Mouse (Mus musculus) stomach, embryonic 14.5 days (tissue): ENCODE results near the gene Fiz1. TPM values are rescaled to one million over a fixed set of nuclear protein-coding genes. Genes with fewer than 3 reads are reported as not detected.
A peak's percentile ranks its signal among the peaks of the same experiment; 100 is the strongest.
"Not testable (repeated sequence)": the region's sequence is repeated elsewhere in the genome, so short reads cannot be mapped to it uniquely, and the experiment has no call there.

ENCODE experiments used
- ATAC-seq: fragments of 200-750 bp; cut with Nextera tagmentation; 2 replicates; pipeline ENCODE4 v1.8.0; 2017; ENCODE audit warnings: low read depth, moderate TSS enrichment; ENCODE audit not compliant: insufficient number of reproducible peaks, insufficient read depth, low FRiP score
- H3K27ac ChIP-seq: fragments of 300-500 bp; sonication (generic); 2 replicates; pipeline ENCODE4 v1.5.1; 2014; ENCODE audit warnings: mild to moderate bottlenecking, low read length, moderate library complexity, mixed read lengths
- H3K27me3 ChIP-seq: fragments of 300-500 bp; sonication (generic); 2 replicates; pipeline ENCODE4 v1.6.1; 2014; ENCODE audit warnings: low read length, control low read depth, mixed read lengths; ENCODE audit not compliant: control insufficient read depth, insufficient read depth
- H3K36me3 ChIP-seq: fragments of 300-500 bp; sonication (generic); 2 replicates; pipeline ENCODE4 v1.6.1; 2014; ENCODE audit warnings: mild to moderate bottlenecking, control low read depth, low read length, moderate library complexity, mixed read lengths; ENCODE audit not compliant: control insufficient read depth, insufficient read depth
- H3K4me1 ChIP-seq: fragments of 300-500 bp; sonication (generic); 2 replicates; pipeline ENCODE4 v1.6.1; 2014; ENCODE audit warnings: low read length, control low read depth, mixed read lengths; ENCODE audit not compliant: control insufficient read depth, insufficient read depth
- H3K4me2 ChIP-seq: fragments of 300-500 bp; sonication (generic); replicated peaks from 2 replicates; pipeline ENCODE4 v1.6.1; 2014; ENCODE audit warnings: low read depth, low read length, control low read depth
- H3K4me3 ChIP-seq: fragments of 300-500 bp; sonication (generic); 2 replicates; pipeline ENCODE4 v1.5.1; 2014; ENCODE audit warnings: low read depth, low read length, control low read depth
- H3K9ac ChIP-seq: fragments of 300-500 bp; sonication (generic); replicated peaks from 2 replicates; pipeline ENCODE4 v1.6.1; 2014; ENCODE audit warnings: low read depth, mild to moderate bottlenecking, control low read depth, low read length, moderate library complexity, mixed read lengths
- H3K9me3 ChIP-seq: fragments of 300-500 bp; sonication (generic); 2 replicates; pipeline ENCODE4 v1.6.1; 2016; ENCODE audit warnings: low read depth, low read length, control low read depth; ENCODE audit not compliant: control insufficient read depth
- WGBS: fragments of 180-500 bp; shearing (Covaris S2); extraction: QIAGEN DNeasy Blood & Tissue Kit; methylation state at CpG from one replicate; pipeline ENCODE4 v1.1.7; 2014; 5-methylcytosine and 5-hydroxymethylcytosine counted together
- polyA plus RNA-seq: library from polyadenylated mRNA; unstranded; fragments of >200 nt; fragmentation: Nextera tagmentation; extraction: Ambion mirVana; gene quantifications from 2 replicates; pipeline ENCODE4 v1.2.1, GENCODE M21; 2014

Fiz1 gene
- polyA plus RNA-seq, 1 experiment from 2014 or later, result 33.0 TPM

- Histone ChIP-seq H3K9ac (no peak overlapping the region), H3K36me3 (peaks cover 14% of the 10 kb centered on the region), H3K4me2 (no peak overlapping the region), H3K9me3 (no peaks in the 10 kb centered on the region), H3K4me3 (no peak overlapping the region), H3K4me1 (peaks cover 14% of the 10 kb centered on the region), H3K27me3 (no peaks in the 10 kb centered on the region), H3K27ac (no peak overlapping the region)
- ATAC-seq, result no peak
- WGBS, result 97% methylated on average over 21 of the region's 21 CpGs
These were observed 3.4 kb upstream of the Fiz1 start for GRCm38 (mm10) chr7:5017931-5018330.

- WGBS, result 95% methylated on average over 16 of the region's 16 CpGs
- H3K4me3 ChIP-seq, result no peak overlapping the region
These were observed 2.9 kb upstream of the Fiz1 start for GRCm38 (mm10) chr7:5017352-5017751.

GRCm38 (mm10) chr7:5016920-5017319, 2.4 kb upstream of the Fiz1 start:
- Histone ChIP-seq H3K36me3 (peaks cover 14% of the 10 kb centered on the region), H3K4me3 (no peak overlapping the region), H3K9ac (no peak overlapping the region), H3K4me2 (no peak overlapping the region), H3K4me1 (peaks cover 14% of the 10 kb centered on the region), H3K27ac (no peak overlapping the region), H3K9me3 (no peaks in the 10 kb centered on the region), H3K27me3 (no peaks in the 10 kb centered on the region)
- WGBS, result 98% methylated on average over 2 of the region's 2 CpGs
- no peak for ATAC-seq

More at GRCm38 (mm10) chr7:5017352-5017751, 2.9 kb upstream of the Fiz1 start:
- no peak overlapping the region for H3K4me2 ChIP-seq
- H3K9ac ChIP-seq, result no peak overlapping the region
- peaks cover 15% of the 10 kb centered on the region for H3K36me3 ChIP-seq
- H3K4me1 ChIP-seq, result peaks cover 14% of the 10 kb centered on the region
- ATAC-seq, result no peak
- no peaks in the 10 kb centered on the region for H3K9me3 ChIP-seq
- H3K27ac ChIP-seq, result no peak overlapping the region
- no peaks in the 10 kb centered on the region for H3K27me3 ChIP-seq

GRCm38 (mm10) chr7:5016057-5016456, 1.6 kb upstream of the Fiz1 start:
- ATAC-seq, result no peak

GRCm38 (mm10) chr7:5015118-5016001, 863 bp upstream of the Fiz1 start, which contains the start of gene Gm44973:
TSS of gene Gm44973 (plus strand) at chr7:5015496.
- peak within 1 kb of the TSS; percentile 49 for H3K4me2 ChIP-seq
- peaks cover 10% of the 10 kb centered on the region for H3K4me1 ChIP-seq
- ATAC-seq, result peak; percentile 73
- no peaks in the 10 kb centered on the region for H3K27me3 ChIP-seq
- peak within 1 kb of the TSS; percentile 67 for H3K9ac ChIP-seq
- H3K9me3 ChIP-seq, result no peaks in the 10 kb centered on the region
- WGBS, result under 1% methylated on average over 52 of the region's 76 CpGs
- peak within 1 kb of the TSS; percentile 99 for H3K27ac ChIP-seq
- peaks cover 26% of the 10 kb centered on the region for H3K36me3 ChIP-seq
- H3K4me3 ChIP-seq, result peak within 1 kb of the TSS; percentile 63

More at GRCm38 (mm10) chr7:5016057-5016456, 1.6 kb upstream of the Fiz1 start:
- WGBS, result 59% methylated on average over 3 of the region's 3 CpGs
- H3K4me2 ChIP-seq, result peak overlapping the region; percentile 49
- H3K4me3 ChIP-seq, result peak overlapping the region; percentile 63
- H3K27ac ChIP-seq, result peak overlapping the region; percentile 99
- H3K36me3 ChIP-seq, result peaks cover 21% of the 10 kb centered on the region
- peak overlapping the region; percentile 53 for H3K9ac ChIP-seq
- peaks cover 10% of the 10 kb centered on the region for H3K4me1 ChIP-seq
- H3K9me3 ChIP-seq, result no peaks in the 10 kb centered on the region
- H3K27me3 ChIP-seq, result no peaks in the 10 kb centered on the region

- Histone ChIP-seq H3K27me3 (no peaks in the 10 kb centered on the region), H3K36me3 (peaks cover 51% of the 10 kb centered on the region), H3K9me3 (no peaks in the 10 kb centered on the region), H3K4me3 (no peak overlapping the region; the same call in 1 of the 2 replicates), H3K4me1 (peaks cover 5% of the 10 kb centered on the region), H3K4me2 (peak overlapping the region; percentile 46; the same call in 1 of the 2 replicates), H3K9ac (no peak overlapping the region), H3K27ac (no peak overlapping the region)
- WGBS, result 85% methylated on average over 27 of the region's 27 CpGs
- ATAC-seq, result no peak
These were observed 1.6 kb downstream of the Fiz1 start for GRCm38 (mm10) chr7:5012681-5013513.

GRCm38 (mm10) chr7:5008229-5008628, 6.3 kb downstream of the Fiz1 start:
- Histone ChIP-seq H3K9ac (no peak overlapping the region), H3K27me3 (no peaks in the 10 kb centered on the region), H3K27ac (no peak overlapping the region), H3K4me2 (no peak overlapping the region), H3K9me3 (0 out of 2 replicates have a peak, but pooled peaks cover 1% of the 10 kb centered on the region), H3K4me1 (peaks cover 2% of the 10 kb centered on the region), H3K4me3 (no peak overlapping the region), H3K36me3 (peaks cover 56% of the 10 kb centered on the region)
- ATAC-seq, result no peak
- 97% methylated on average over 26 of the region's 26 CpGs for WGBS

GRCm38 (mm10) chr7:5002876-5003275, 11.6 kb downstream of the Fiz1 start:
- not testable (repeated sequence) for H3K9ac ChIP-seq, H3K27ac ChIP-seq, H3K36me3 ChIP-seq, H3K4me1 ChIP-seq, H3K27me3 ChIP-seq, ATAC-seq, H3K4me2 ChIP-seq, H3K4me3 ChIP-seq, H3K9me3 ChIP-seq
- 72% methylated on average over 8 of the region's 8 CpGs for WGBS
